Mouse (Mus musculus) MEL (cell line): Measurements from ENCODE around the gene Inhbe.

ENCODE experiments used
- CTCF ChIP-seq, 3 experiments: IDR thresholded peaks in 2 of 3; conservative IDR thresholded peaks in 1 of 3; 2 replicates each; pipeline ENCODE4 v1.5.1; 2011 to 2012; ENCODE audit warnings: low read length in 3 of 3, low read depth in 2 of 3, mild to moderate bottlenecking in 2 of 3, improper control_type of control experiment in 1 of 3, inconsistent platforms in 1 of 3, mixed read lengths in 1 of 3, moderate library complexity in 1 of 3; ENCODE audit not compliant: control insufficient read depth in 1 of 3, insufficient read depth in 1 of 3, poor library complexity in 1 of 3, severe bottlenecking in 1 of 3
- E2F4 ChIP-seq: IDR thresholded peaks from 2 replicates; pipeline ENCODE4 v1.6.1; 2011; ENCODE audit warnings: low read depth, low read length, improper control_type of control experiment, borderline replicate concordance
- GATA1 ChIP-seq: IDR thresholded peaks from 2 replicates; pipeline ENCODE4 v1.6.1; 2011; ENCODE audit warnings: low read depth, low read length, improper control_type of control experiment
- TCF12 ChIP-seq: IDR thresholded peaks from 2 replicates; pipeline ENCODE4 v1.6.1; 2014; ENCODE audit warnings: low read depth, mild to moderate bottlenecking, inconsistent platforms, low read length, improper control_type of control experiment, moderate library complexity

DNA sequence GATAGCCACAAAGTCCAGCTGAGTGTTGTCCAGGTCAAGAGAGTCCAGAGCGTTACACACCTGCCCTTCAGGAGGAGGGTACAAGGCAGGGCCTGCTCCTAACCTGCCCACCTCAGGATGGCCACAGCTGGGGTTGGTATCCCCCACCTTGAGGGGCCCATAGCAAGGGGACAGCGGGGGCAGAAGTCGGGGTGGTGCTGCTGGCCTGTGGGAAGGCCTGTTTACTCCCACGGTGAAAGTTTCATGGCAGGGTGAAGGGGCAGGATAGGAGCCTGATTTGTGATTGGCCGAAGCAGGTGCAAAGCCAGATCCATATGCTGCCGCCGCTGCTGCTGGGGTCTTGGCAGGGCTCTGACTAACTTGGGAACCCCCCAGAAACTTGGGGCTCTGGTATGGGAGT is 24.0 kb downstream of the Inhbe start:
- TF ChIP-seq TCF12 (no peak), E2F4 (no peak), GATA1 (no peak), CTCF (IDR thresholded peaks at IDR 0.05 in 2 of 3, conservative IDR thresholded peaks at IDR 0.05 in 1 of 3; ENCODE audit: control insufficient read depth in 1 of 3, insufficient read depth in 1 of 3, low read depth in 2 of 3, low read length in 3 of 3, poor library complexity in 1 of 3, severe bottlenecking in 1 of 3) (no peak)
